Mouse (Mus musculus): ENCODE results near the gene Pyroxd2. TPM values are rescaled to one million over a fixed set of nuclear protein-coding genes. Genes with fewer than 3 reads are reported as not detected.
"Not testable (repeated sequence)": the region's sequence is repeated elsewhere in the genome, so short reads cannot be mapped to it uniquely, and the experiment has no call there.

The Pyroxd2 gene
- polyA plus RNA-seq, 1 experiment from 2014 or later: 1.5 TPM

GRCm38 (mm10) chr19:42722500-42722899, 30.1 kb downstream of the Pyroxd2 start:
- ATAC-seq (ENCODE audit: low read depth): peak; percentile 28; the same call in 1 of the 2 replicates
- Histone ChIP-seq H3K4me1 (replicated peaks) (peaks cover 30% of the 10 kb centered on the region), H3K27ac (replicated peaks) (peak overlapping the region; percentile 46), H3K36me3 (no peaks in the 10 kb centered on the region), H3K4me3 (no peak overlapping the region), H3K9me3 (no peaks in the 10 kb centered on the region), H3K9ac (no peak overlapping the region), H3K4me2 (no peak overlapping the region), H3K27me3 (peaks cover 12% of the 10 kb centered on the region)
- WGBS: 11% methylated on average over 2 of the region's 2 CpGs

GRCm38 (mm10) chr19:42718101-42718500, 34.5 kb downstream of the Pyroxd2 start:
- 79% methylated on average over 3 of the region's 3 CpGs for WGBS
- peaks cover 12% of the 10 kb centered on the region for H3K27me3 ChIP-seq

GRCm38 (mm10) chr19:42717668-42718067, 34.9 kb downstream of the Pyroxd2 start:
- Histone ChIP-seq H3K9ac (no peak overlapping the region), H3K9me3 (no peaks in the 10 kb centered on the region), H3K27ac (replicated peaks) (no peak overlapping the region), H3K4me2 (no peak overlapping the region), H3K4me3 (no peak overlapping the region), H3K4me1 (replicated peaks) (peaks cover 19% of the 10 kb centered on the region; the same call in 1 of the 2 replicates), H3K27me3 (peaks cover 12% of the 10 kb centered on the region), H3K36me3 (no peaks in the 10 kb centered on the region)
- 75% methylated on average over 5 of the region's 5 CpGs for whole genome bisulfite sequencing
- ATAC-seq (ENCODE audit: low read depth): no peak

More at GRCm38 (mm10) chr19:42718101-42718500, 34.5 kb downstream of the Pyroxd2 start:
- Histone ChIP-seq H3K9ac (no peak overlapping the region), H3K9me3 (no peaks in the 10 kb centered on the region), H3K36me3 (no peaks in the 10 kb centered on the region), H3K4me2 (no peak overlapping the region), H3K27ac (replicated peaks) (no peak overlapping the region), H3K4me3 (no peak overlapping the region), H3K4me1 (replicated peaks) (peaks cover 23% of the 10 kb centered on the region)
- ATAC-seq (ENCODE audit: low read depth): no peak

GRCm38 (mm10) chr19:42716507-42716906, 36.1 kb downstream of the Pyroxd2 start:
- no peak for ATAC-seq (ENCODE audit: low read depth)
- peaks cover 12% of the 10 kb centered on the region for H3K27me3 ChIP-seq
- 64% methylated on average over 7 of the region's 7 CpGs for WGBS
- H3K4me1 ChIP-seq (replicated peaks): peaks cover 11% of the 10 kb centered on the region; the same call in 1 of the 2 replicates
- no peak overlapping the region for H3K9ac ChIP-seq
- no peak overlapping the region for H3K4me2 ChIP-seq
- H3K4me3 ChIP-seq: no peak overlapping the region
- H3K9me3 ChIP-seq: no peaks in the 10 kb centered on the region
- no peaks in the 10 kb centered on the region for H3K36me3 ChIP-seq
- no peak overlapping the region for H3K27ac ChIP-seq (replicated peaks)

GRCm38 (mm10) chr19:42713770-42714169, 38.8 kb downstream of the Pyroxd2 start:
- no peak overlapping the region for H3K4me3 ChIP-seq
- H3K4me2 ChIP-seq: no peak overlapping the region
- WGBS: 93% methylated on average over 9 of the region's 9 CpGs
- no peaks in the 10 kb centered on the region for H3K4me1 ChIP-seq (replicated peaks)
- H3K27me3 ChIP-seq: peaks cover 6% of the 10 kb centered on the region; the same call in 1 of the 2 replicates
- H3K36me3 ChIP-seq: no peaks in the 10 kb centered on the region
- no peaks in the 10 kb centered on the region for H3K9me3 ChIP-seq
- no peak for ATAC-seq (ENCODE audit: low read depth)
- H3K9ac ChIP-seq: no peak overlapping the region
- H3K27ac ChIP-seq (replicated peaks): no peak overlapping the region

GRCm38 (mm10) chr19:42699426-42699825, 53.1 kb downstream of the Pyroxd2 start:
- H3K4me1 ChIP-seq (replicated peaks): peaks cover 24% of the 10 kb centered on the region
- 87% methylated on average over 10 of the region's 10 CpGs for WGBS
- H3K36me3 ChIP-seq: no peaks in the 10 kb centered on the region
- no peak overlapping the region for H3K4me2 ChIP-seq
- no peak overlapping the region for H3K4me3 ChIP-seq
- no peak overlapping the region for H3K27ac ChIP-seq (replicated peaks)
- H3K9me3 ChIP-seq: no peaks in the 10 kb centered on the region
- no peak overlapping the region for H3K9ac ChIP-seq
- no peak for ATAC-seq (ENCODE audit: low read depth)
- H3K27me3 ChIP-seq: no peaks in the 10 kb centered on the region

GRCm38 (mm10) chr19:42698576-42698975, 54.0 kb downstream of the Pyroxd2 start:
- Histone ChIP-seq H3K4me1 (replicated peaks) (peaks cover 26% of the 10 kb centered on the region), H3K4me3 (no peak overlapping the region), H3K36me3 (no peaks in the 10 kb centered on the region), H3K9ac (no peak overlapping the region), H3K27ac (replicated peaks) (no peak overlapping the region), H3K9me3 (no peaks in the 10 kb centered on the region), H3K4me2 (no peak overlapping the region), H3K27me3 (no peaks in the 10 kb centered on the region)
- WGBS: 60% methylated on average over 2 of the region's 2 CpGs
- no peak for ATAC-seq (ENCODE audit: low read depth)

- H3K9me3 ChIP-seq: no peaks in the 10 kb centered on the region
- no peak for ATAC-seq (ENCODE audit: low read depth)
- WGBS: 38% methylated on average over 6 of the region's 6 CpGs
Measured at GRCm38 (mm10) chr19:42697336-42697735, 55.2 kb downstream of the Pyroxd2 start.

GRCm38 (mm10) chr19:42690256-42690655, 62.3 kb downstream of the Pyroxd2 start:
- H3K9me3 ChIP-seq: no peaks in the 10 kb centered on the region
- H3K27ac ChIP-seq (replicated peaks): no peak overlapping the region
- H3K4me3 ChIP-seq: no peak overlapping the region
- peaks cover 6% of the 10 kb centered on the region; the same call in 1 of the 2 replicates for H3K4me1 ChIP-seq (replicated peaks)
- no peak for ATAC-seq (ENCODE audit: low read depth)
- H3K27me3 ChIP-seq: peaks cover 4% of the 10 kb centered on the region; the same call in 1 of the 2 replicates
- H3K4me2 ChIP-seq: no peak overlapping the region
- no peak overlapping the region for H3K9ac ChIP-seq
- WGBS: 94% methylated on average over 1 of the region's 1 CpGs
- no peaks in the 10 kb centered on the region for H3K36me3 ChIP-seq

More at GRCm38 (mm10) chr19:42697336-42697735, 55.2 kb downstream of the Pyroxd2 start:
- Histone ChIP-seq H3K36me3 (no peaks in the 10 kb centered on the region), H3K27ac (replicated peaks) (peak overlapping the region; percentile 33; the same call in 1 of the 2 replicates), H3K4me1 (replicated peaks) (peaks cover 26% of the 10 kb centered on the region), H3K27me3 (no peaks in the 10 kb centered on the region), H3K4me2 (no peak overlapping the region), H3K9ac (no peak overlapping the region), H3K4me3 (no peak overlapping the region)

- Histone ChIP-seq H3K27ac (replicated peaks) (no peak overlapping the region), H3K4me3 (no peak overlapping the region), H3K36me3 (no peaks in the 10 kb centered on the region), H3K27me3 (peaks cover 4% of the 10 kb centered on the region; the same call in 1 of the 2 replicates), H3K4me2 (no peak overlapping the region), H3K9me3 (no peaks in the 10 kb centered on the region), H3K9ac (no peak overlapping the region), H3K4me1 (replicated peaks) (peaks cover 5% of the 10 kb centered on the region; the same call in 1 of the 2 replicates)
- WGBS: 62% methylated on average over 4 of the region's 4 CpGs
- ATAC-seq (ENCODE audit: low read depth): no peak
Measured at GRCm38 (mm10) chr19:42689786-42690185, 62.8 kb downstream of the Pyroxd2 start.

GRCm38 (mm10) chr19:42689321-42689720, 63.3 kb downstream of the Pyroxd2 start:
- no peak overlapping the region for H3K4me2 ChIP-seq
- H3K27me3 ChIP-seq: peaks cover 4% of the 10 kb centered on the region; the same call in 1 of the 2 replicates
- H3K36me3 ChIP-seq: no peaks in the 10 kb centered on the region
- no peak overlapping the region for H3K4me3 ChIP-seq
- no peak overlapping the region for H3K9ac ChIP-seq
- H3K4me1 ChIP-seq (replicated peaks): peaks cover under 1% of the 10 kb centered on the region; the same call in 1 of the 2 replicates
- ATAC-seq (ENCODE audit: low read depth): no peak
- WGBS: 88% methylated on average over 11 of the region's 11 CpGs
- no peak overlapping the region for H3K27ac ChIP-seq (replicated peaks)
- H3K9me3 ChIP-seq: no peaks in the 10 kb centered on the region

GRCm38 (mm10) chr19:42682776-42683175, 69.8 kb downstream of the Pyroxd2 start:
- not testable (repeated sequence) for H3K27me3 ChIP-seq; H3K9ac ChIP-seq; H3K4me3 ChIP-seq; H3K36me3 ChIP-seq; H3K27ac ChIP-seq (replicated peaks); H3K4me1 ChIP-seq (replicated peaks); H3K9me3 ChIP-seq; H3K4me2 ChIP-seq; ATAC-seq (ENCODE audit: low read depth)
- 75% methylated on average over 2 of the region's 2 CpGs for WGBS

GRCm38 (mm10) chr19:42678191-42678590, 74.4 kb downstream of the Pyroxd2 start:
- H3K9ac ChIP-seq: no peak overlapping the region
- H3K27me3 ChIP-seq: peaks cover 47% of the 10 kb centered on the region
- H3K4me1 ChIP-seq (replicated peaks): peaks cover 14% of the 10 kb centered on the region
- no peak overlapping the region for H3K27ac ChIP-seq (replicated peaks)
- no peaks in the 10 kb centered on the region for H3K36me3 ChIP-seq
- WGBS: 79% methylated on average over 10 of the region's 10 CpGs
- no peak for ATAC-seq (ENCODE audit: low read depth)
- H3K4me3 ChIP-seq: no peak overlapping the region
- no peaks in the 10 kb centered on the region for H3K9me3 ChIP-seq
- no peak overlapping the region for H3K4me2 ChIP-seq

All from neural tube, embryonic 13.5 days (tissue).